ENCODE assay signal across 8 mouse cellular contexts in genomic region chr4:135946278-135946658, GRCm38 (mm10). TPM values are rescaled to one million over a fixed set of nuclear protein-coding genes. Genes with fewer than 3 reads are reported as not detected.
DNase-seq lines count a peak whose midpoint lies in the region; ATAC-seq and TF ChIP-seq lines count a peak whose summit lies in the region.

Hmgcl (plus strand) TSS chr4:135946448.

- peak within 1 kb of the TSS; percentile 34; the same call in 1 of the 2 replicates for H3K27ac ChIP-seq in embryonic facial prominence, embryonic 13.5 days
- peak within 1 kb of the TSS; percentile 90 for H3K27ac ChIP-seq in heart, adult 2 months
- H3K27ac ChIP-seq in limb, embryonic 13.5 days: peak within 1 kb of the TSS; percentile 22; the same call in 1 of the 2 replicates
- H3K27ac ChIP-seq in midbrain, embryonic 16.5 days (ENCODE audit: low read length): peak within 1 kb of the TSS; percentile 72

- peak; percentile 83; the same call in 1 of the 2 replicates for ATAC-seq in embryonic facial prominence, embryonic 13.5 days (ENCODE audit: insufficient number of reproducible peaks, insufficient read depth, low FRiP score, low TSS enrichment, low read depth)
- peak; percentile 94 for ATAC-seq in limb, embryonic 13.5 days (ENCODE audit: low FRiP score, low read depth)
- ATAC-seq in midbrain, embryonic 16.5 days: peak; percentile 90

- 0% methylated on average over 23 of the region's 23 CpGs for WGBS in embryonic facial prominence, embryonic 13.5 days
- under 1% methylated on average over 23 of the region's 23 CpGs for WGBS in heart, adult 2 months
- under 1% methylated on average over 23 of the region's 23 CpGs for WGBS in limb, embryonic 13.5 days
- WGBS in midbrain, embryonic 16.5 days: 1% methylated on average over 23 of the region's 23 CpGs

- peak; percentile 97 for TF ChIP-seq POLR2A in heart, adult 2 months (IDR thresholded peaks at IDR 0.05; ENCODE audit: insufficient read depth, low read depth, low read length)

- H3K9me3 ChIP-seq in embryonic facial prominence, embryonic 13.5 days: no peaks in the 10 kb centered on the region
- H3K9me3 ChIP-seq in limb, embryonic 13.5 days: no peaks in the 10 kb centered on the region
- H3K9me3 ChIP-seq in midbrain, embryonic 16.5 days (replicated peaks; ENCODE audit: control insufficient read depth, low read length, poor library complexity, severe bottlenecking): no peaks in the 10 kb centered on the region

- H3K36me3 ChIP-seq in embryonic facial prominence, embryonic 13.5 days: peaks cover 11% of the 10 kb centered on the region
- H3K36me3 ChIP-seq in heart, adult 2 months (ENCODE audit: control insufficient read depth, insufficient read depth, low read length): no peaks in the 10 kb centered on the region
- peaks cover 13% of the 10 kb centered on the region for H3K36me3 ChIP-seq in limb, embryonic 13.5 days
- H3K36me3 ChIP-seq in midbrain, embryonic 16.5 days (ENCODE audit: control insufficient read depth, insufficient read depth, low read length): peaks cover 8% of the 10 kb centered on the region; the same call in 1 of the 2 replicates

- TF ChIP-seq EP300 in heart, adult 2 months (IDR thresholded peaks at IDR 0.05; ENCODE audit: insufficient read depth, low read depth, low read length): 0 out of 2 replicates have a peak, but pooled peaks have one; percentile 49

- peak within 1 kb of the TSS; percentile 84 for H3K4me3 ChIP-seq in embryonic facial prominence, embryonic 13.5 days
- peak within 1 kb of the TSS; percentile 97 for H3K4me3 ChIP-seq in heart, adult 2 months
- peak within 1 kb of the TSS; percentile 91 for H3K4me3 ChIP-seq in limb, embryonic 13.5 days
- H3K4me3 ChIP-seq in midbrain, embryonic 16.5 days (ENCODE audit: low read depth, low read length): peak within 1 kb of the TSS; percentile 65

- TF ChIP-seq CTCF in heart, adult 2 months (IDR thresholded peaks at IDR 0.05): no peak

- peaks cover 3% of the 10 kb centered on the region; the same call in 1 of the 2 replicates for H3K79me2 ChIP-seq in heart, adult 2 months (replicated peaks; ENCODE audit: control insufficient read depth, insufficient read depth, low read length)

- intact Hi-C loops in heart, adult 2 months (cut with DNase I): loop anchor here (2.0 kb wide), 1 partner anchor 25 kb away; the partner anchor contains the start of gene Fuca1

- H3K4me2 ChIP-seq in embryonic facial prominence, embryonic 13.5 days: peak within 1 kb of the TSS; percentile 81
- H3K4me2 ChIP-seq in limb, embryonic 13.5 days (replicated peaks): peak within 1 kb of the TSS; percentile 87
- peak within 1 kb of the TSS; percentile 87 for H3K4me2 ChIP-seq in midbrain, embryonic 16.5 days (ENCODE audit: low read length)

- peak; percentile 90 for DNase-seq in 3134 (ENCODE audit: extremely low read depth, insufficient read length, low spot score)
- peak; percentile 97 to 98 for DNase-seq in adrenal gland, postnatal 36 days
- peak; percentile 96 for DNase-seq in heart, adult 2 months
- peak; percentile 95 to 97 for DNase-seq in kidney, adult 8-10 months
- DNase-seq in spleen, postnatal 10 days (ENCODE audit: low spot score in 2 of 2): peak; percentile 97 to 98

- peak within 1 kb of the TSS; percentile 80 for H3K9ac ChIP-seq in embryonic facial prominence, embryonic 13.5 days
- H3K9ac ChIP-seq in heart, adult 2 months (ENCODE audit: low read depth, low read length): peak within 1 kb of the TSS; percentile 77
- peak within 1 kb of the TSS; percentile 91 for H3K9ac ChIP-seq in limb, embryonic 13.5 days
- peak within 1 kb of the TSS; percentile 73 for H3K9ac ChIP-seq in midbrain, embryonic 16.5 days (ENCODE audit: low read depth, low read length)

- no peaks in the 10 kb centered on the region for H3K27me3 ChIP-seq in embryonic facial prominence, embryonic 13.5 days
- H3K27me3 ChIP-seq in heart, adult 2 months (ENCODE audit: control insufficient read depth, insufficient read depth, low read length): no peaks in the 10 kb centered on the region
- H3K27me3 ChIP-seq in limb, embryonic 13.5 days: no peaks in the 10 kb centered on the region
- H3K27me3 ChIP-seq in midbrain, embryonic 16.5 days (ENCODE audit: control insufficient read depth, insufficient read depth, low read depth, low read length): no peaks in the 10 kb centered on the region

- H3K4me1 ChIP-seq in embryonic facial prominence, embryonic 13.5 days: peaks cover 15% of the 10 kb centered on the region
- peaks cover 17% of the 10 kb centered on the region for H3K4me1 ChIP-seq in heart, adult 2 months (ENCODE audit: control insufficient read depth, insufficient read depth, low read length)
- H3K4me1 ChIP-seq in limb, embryonic 13.5 days: peaks cover 18% of the 10 kb centered on the region; the same call in 1 of the 2 replicates
- H3K4me1 ChIP-seq in midbrain, embryonic 16.5 days (ENCODE audit: control insufficient read depth, insufficient read depth, low read length): peaks cover 16% of the 10 kb centered on the region

RNA-seq across cellular contexts. Expression of gene Hmgcl, which starts in this region (rescaled TPM):
- 10 to 100 TPM; 56.1 to 62.6 TPM for total RNA-seq in adrenal gland, postnatal 36 days (2021)
- polyA plus RNA-seq in embryonic facial prominence, embryonic 13.5 days (2015; fragmentation: Nextera tagmentation; extraction: Ambion mirVana): 80.3 and 82.0 TPM in 2 replicates
- total RNA-seq in heart, adult 2 months (2021): 10 to 100 TPM; 72.6 to 80.4 TPM
- 71.9 and 96.9 TPM in 2 replicates for polyA plus RNA-seq in heart, adult 2 months (2012; rRNA removed)
- 89.8 and 93.5 TPM in 2 replicates for polyA plus RNA-seq in limb, embryonic 13.5 days (2015; fragmentation: Nextera tagmentation; extraction: Ambion mirVana)
- 59.3 and 68.6 TPM in 2 replicates for polyA plus RNA-seq in midbrain, embryonic 16.5 days (2015; fragmentation: Nextera tagmentation; extraction: Ambion mirVana)

Comparison
In these comparisons a context has a peak if more than half of its experiments do, and no peak if none do; other contexts are left out.
1. Peak in every context shown above with its lines: DNase-seq, ATAC-seq, H3K4me3 ChIP-seq and H3K27ac ChIP-seq.
2. H3K27ac ChIP-seq: peak in every context shown above with its lines; median percentile 90 in heart, adult 2 months; 72 in midbrain, embryonic 16.5 days; 34 in embryonic facial prominence, embryonic 13.5 days; 22 in limb, embryonic 13.5 days.